Mouse (Mus musculus): ENCODE measurements around the gene Slc25a44. TPM values are rescaled to one million over a fixed set of nuclear protein-coding genes. Genes with fewer than 3 reads are reported as not detected.
A peak's percentile ranks its signal among the peaks of the same experiment; 100 is the strongest.

Slc25a44 gene
- polyA plus RNA-seq, 1 experiment from 2014 or later = 10.6 TPM

DNA sequence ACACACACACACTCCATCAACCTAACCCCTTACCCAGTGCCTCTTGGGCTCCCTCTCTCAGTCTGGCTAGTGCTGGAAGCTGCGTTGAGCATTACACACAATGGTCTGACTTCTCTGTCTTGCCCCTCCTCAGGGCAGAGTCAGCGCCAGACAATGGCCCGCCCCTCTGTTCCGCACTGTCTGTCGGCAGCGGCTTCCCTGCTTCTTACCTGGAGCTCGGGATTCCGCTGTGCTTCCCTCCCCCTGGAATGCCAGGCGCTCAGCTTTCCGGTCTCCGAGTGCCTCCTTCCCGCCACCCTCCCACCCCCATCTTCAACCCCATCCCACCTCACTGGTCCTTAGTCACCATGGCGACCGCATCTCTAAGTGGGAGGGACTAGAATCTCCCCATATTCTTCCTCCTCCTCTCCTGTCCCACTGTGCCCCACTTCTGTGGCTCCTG is 33.9 kb upstream of the Slc25a44 start:
- no peak overlapping the region for H3K9ac ChIP-seq
- H3K4me2 ChIP-seq = no peak overlapping the region
- peaks cover 66% of the 10 kb centered on the region for H3K27me3 ChIP-seq
- H3K27ac ChIP-seq (replicated peaks) = no peak overlapping the region
- 4% methylated on average over 14 of the region's 14 CpGs for WGBS (ENCODE audit: insufficient replicate concordance)
- ATAC-seq (ENCODE audit: insufficient read depth) = no peak
- no peaks in the 10 kb centered on the region for H3K9me3 ChIP-seq (replicated peaks)
- no peaks in the 10 kb centered on the region for H3K36me3 ChIP-seq (replicated peaks)
- no peak overlapping the region for H3K4me3 ChIP-seq (replicated peaks)
- peaks cover 33% of the 10 kb centered on the region for H3K4me1 ChIP-seq (replicated peaks)

GRCm38 (mm10) chr3:88456746-88457532 is 32.0 kb upstream of the Slc25a44 start:
- 52% methylated on average over 7 of the region's 7 CpGs for WGBS (ENCODE audit: insufficient replicate concordance)
- H3K36me3 ChIP-seq (replicated peaks) = no peaks in the 10 kb centered on the region
- ATAC-seq (ENCODE audit: insufficient read depth) = no peak
- H3K27ac ChIP-seq (replicated peaks) = 0 out of 2 replicates have a peak overlapping the region, but pooled peaks have one; percentile 38
- no peak overlapping the region for H3K9ac ChIP-seq
- H3K9me3 ChIP-seq (replicated peaks) = no peaks in the 10 kb centered on the region
- peaks cover 43% of the 10 kb centered on the region for H3K4me1 ChIP-seq (replicated peaks)
- no peak overlapping the region for H3K4me2 ChIP-seq
- no peak overlapping the region for H3K4me3 ChIP-seq (replicated peaks)
- peaks cover 79% of the 10 kb centered on the region for H3K27me3 ChIP-seq

DNA sequence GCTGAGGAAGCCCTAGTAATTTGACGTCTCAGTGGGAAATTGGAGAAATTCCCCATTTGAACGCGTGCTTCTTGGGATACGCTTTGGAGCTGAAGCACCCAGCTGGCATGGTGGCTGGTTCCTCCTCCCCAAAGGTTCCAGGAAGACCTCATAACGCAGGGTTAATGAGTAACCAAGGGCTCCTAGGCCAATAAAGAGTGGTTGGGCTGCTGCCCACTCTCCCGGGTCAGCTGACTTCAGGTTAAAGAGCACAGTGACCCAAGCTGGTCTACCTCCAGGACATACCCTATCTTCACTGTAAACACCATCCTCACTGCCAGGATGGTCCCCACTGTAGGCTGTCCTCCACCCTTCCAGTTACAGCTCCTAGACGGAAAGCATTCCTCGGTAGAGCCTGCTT is 31.4 kb upstream of the Slc25a44 start:
- 60% methylated on average over 8 of the region's 8 CpGs for WGBS (ENCODE audit: insufficient replicate concordance)
- no peaks in the 10 kb centered on the region for H3K9me3 ChIP-seq (replicated peaks)
- peaks cover 77% of the 10 kb centered on the region for H3K27me3 ChIP-seq
- peaks cover 43% of the 10 kb centered on the region for H3K4me1 ChIP-seq (replicated peaks)
- H3K36me3 ChIP-seq (replicated peaks) = no peaks in the 10 kb centered on the region; the same call in 1 of the 2 replicates
- H3K27ac ChIP-seq (replicated peaks) = peak overlapping the region; percentile 70
- H3K4me2 ChIP-seq = peak overlapping the region; percentile 53
- H3K9ac ChIP-seq = 0 out of 2 replicates have a peak overlapping the region, but pooled peaks have one; percentile 4
- peak overlapping the region; percentile 38 for H3K4me3 ChIP-seq (replicated peaks)
- ATAC-seq (ENCODE audit: insufficient read depth) = peak; percentile 60

- Histone ChIP-seq H3K4me2 (peak overlapping the region; percentile 53), H3K27me3 (peaks cover 77% of the 10 kb centered on the region), H3K36me3 (replicated peaks) (no peaks in the 10 kb centered on the region; the same call in 1 of the 2 replicates), H3K9ac (0 out of 2 replicates have a peak overlapping the region, but pooled peaks have one; percentile 4), H3K27ac (replicated peaks) (peak overlapping the region; percentile 70), H3K9me3 (replicated peaks) (no peaks in the 10 kb centered on the region), H3K4me1 (replicated peaks) (peaks cover 43% of the 10 kb centered on the region), H3K4me3 (replicated peaks) (peak overlapping the region; percentile 38)
- 59% methylated on average over 18 of the region's 18 CpGs for WGBS (ENCODE audit: insufficient replicate concordance)
- 0 out of 2 replicates have a peak, but pooled peaks have one; percentile 25 for ATAC-seq (ENCODE audit: insufficient read depth)
These were observed 30.8 kb upstream of the Slc25a44 start for GRCm38 (mm10) chr3:88455588-88456264.

- H3K4me1 ChIP-seq (replicated peaks) = peaks cover 43% of the 10 kb centered on the region
- H3K9me3 ChIP-seq (replicated peaks) = no peaks in the 10 kb centered on the region
- peak overlapping the region; percentile 38 for H3K4me3 ChIP-seq (replicated peaks)
- ATAC-seq (ENCODE audit: insufficient read depth) = peak; percentile 17
- H3K36me3 ChIP-seq (replicated peaks) = no peaks in the 10 kb centered on the region; the same call in 1 of the 2 replicates
- H3K27me3 ChIP-seq = peaks cover 77% of the 10 kb centered on the region
- H3K4me2 ChIP-seq = peak overlapping the region; percentile 53
- H3K27ac ChIP-seq (replicated peaks) = peak overlapping the region; percentile 70
- WGBS (ENCODE audit: insufficient replicate concordance) = 32% methylated on average over 9 of the region's 9 CpGs
- H3K9ac ChIP-seq = no peak overlapping the region
These were observed 30.0 kb upstream of the Slc25a44 start for GRCm38 (mm10) chr3:88454762-88455587.

- ATAC-seq (ENCODE audit: insufficient read depth) = no peak
- Histone ChIP-seq H3K4me2 (peak overlapping the region; percentile 53; the same call in 1 of the 2 replicates), H3K36me3 (replicated peaks) (no peaks in the 10 kb centered on the region; the same call in 1 of the 2 replicates), H3K9me3 (replicated peaks) (no peaks in the 10 kb centered on the region), H3K27me3 (peaks cover 79% of the 10 kb centered on the region), H3K4me3 (replicated peaks) (no peak overlapping the region), H3K9ac (no peak overlapping the region), H3K4me1 (replicated peaks) (peaks cover 48% of the 10 kb centered on the region), H3K27ac (replicated peaks) (no peak overlapping the region; the same call in 1 of the 2 replicates)
- 40% methylated on average over 8 of the region's 8 CpGs for WGBS (ENCODE audit: insufficient replicate concordance)
These were observed 29.0 kb upstream of the Slc25a44 start for GRCm38 (mm10) chr3:88453986-88454385.

GRCm38 (mm10) chr3:88453369-88453768 is 28.4 kb upstream of the Slc25a44 start:
- no peak overlapping the region for H3K4me3 ChIP-seq (replicated peaks)
- 18% methylated on average over 8 of the region's 8 CpGs for WGBS (ENCODE audit: insufficient replicate concordance)
- no peak for ATAC-seq (ENCODE audit: insufficient read depth)
- no peak overlapping the region for H3K27ac ChIP-seq (replicated peaks)
- peaks cover 76% of the 10 kb centered on the region for H3K27me3 ChIP-seq
- H3K9ac ChIP-seq = no peak overlapping the region
- no peak overlapping the region for H3K4me2 ChIP-seq
- peaks cover 46% of the 10 kb centered on the region for H3K4me1 ChIP-seq (replicated peaks)
- no peaks in the 10 kb centered on the region; the same call in 1 of the 2 replicates for H3K36me3 ChIP-seq (replicated peaks)
- no peaks in the 10 kb centered on the region for H3K9me3 ChIP-seq (replicated peaks)

- WGBS (ENCODE audit: insufficient replicate concordance) = 73% methylated on average over 6 of the region's 6 CpGs
- no peak overlapping the region for H3K4me2 ChIP-seq
- peaks cover 71% of the 10 kb centered on the region for H3K27me3 ChIP-seq
- H3K9me3 ChIP-seq (replicated peaks) = no peaks in the 10 kb centered on the region
- H3K36me3 ChIP-seq (replicated peaks) = peaks cover 2% of the 10 kb centered on the region; the same call in 1 of the 2 replicates
- no peak for ATAC-seq (ENCODE audit: insufficient read depth)
- H3K27ac ChIP-seq (replicated peaks) = no peak overlapping the region
- no peak overlapping the region for H3K9ac ChIP-seq
- no peak overlapping the region for H3K4me3 ChIP-seq (replicated peaks)
- peaks cover 52% of the 10 kb centered on the region for H3K4me1 ChIP-seq (replicated peaks)
These were observed 27.8 kb upstream of the Slc25a44 start for GRCm38 (mm10) chr3:88452716-88453115.

DNA sequence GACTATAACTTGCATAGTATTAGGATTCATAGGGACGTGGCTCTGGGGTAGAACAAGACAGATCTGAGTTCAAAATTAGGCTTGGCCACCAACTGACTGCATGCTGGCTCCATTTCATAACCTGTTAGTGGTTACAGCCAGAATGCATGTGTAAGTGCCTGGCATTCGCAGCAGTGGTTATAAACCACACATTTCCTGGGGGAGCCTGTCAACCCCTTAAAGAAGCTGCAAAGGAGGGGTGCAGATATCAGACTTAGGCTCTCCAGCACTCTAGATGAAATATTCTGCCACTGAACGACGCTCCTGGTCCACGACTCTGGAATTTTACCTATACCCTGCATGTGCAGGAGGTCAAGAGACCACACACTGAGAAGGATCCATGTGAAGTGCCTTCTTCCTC is 27.3 kb upstream of the Slc25a44 start:
- Histone ChIP-seq H3K27ac (replicated peaks) (no peak overlapping the region), H3K36me3 (replicated peaks) (peaks cover 3% of the 10 kb centered on the region; the same call in 1 of the 2 replicates), H3K4me1 (replicated peaks) (peaks cover 50% of the 10 kb centered on the region), H3K4me3 (replicated peaks) (no peak overlapping the region), H3K4me2 (no peak overlapping the region), H3K9me3 (replicated peaks) (no peaks in the 10 kb centered on the region), H3K9ac (no peak overlapping the region), H3K27me3 (peaks cover 67% of the 10 kb centered on the region)
- 48% methylated on average over 5 of the region's 5 CpGs for WGBS (ENCODE audit: insufficient replicate concordance)
- ATAC-seq (ENCODE audit: insufficient read depth) = no peak

DNA sequence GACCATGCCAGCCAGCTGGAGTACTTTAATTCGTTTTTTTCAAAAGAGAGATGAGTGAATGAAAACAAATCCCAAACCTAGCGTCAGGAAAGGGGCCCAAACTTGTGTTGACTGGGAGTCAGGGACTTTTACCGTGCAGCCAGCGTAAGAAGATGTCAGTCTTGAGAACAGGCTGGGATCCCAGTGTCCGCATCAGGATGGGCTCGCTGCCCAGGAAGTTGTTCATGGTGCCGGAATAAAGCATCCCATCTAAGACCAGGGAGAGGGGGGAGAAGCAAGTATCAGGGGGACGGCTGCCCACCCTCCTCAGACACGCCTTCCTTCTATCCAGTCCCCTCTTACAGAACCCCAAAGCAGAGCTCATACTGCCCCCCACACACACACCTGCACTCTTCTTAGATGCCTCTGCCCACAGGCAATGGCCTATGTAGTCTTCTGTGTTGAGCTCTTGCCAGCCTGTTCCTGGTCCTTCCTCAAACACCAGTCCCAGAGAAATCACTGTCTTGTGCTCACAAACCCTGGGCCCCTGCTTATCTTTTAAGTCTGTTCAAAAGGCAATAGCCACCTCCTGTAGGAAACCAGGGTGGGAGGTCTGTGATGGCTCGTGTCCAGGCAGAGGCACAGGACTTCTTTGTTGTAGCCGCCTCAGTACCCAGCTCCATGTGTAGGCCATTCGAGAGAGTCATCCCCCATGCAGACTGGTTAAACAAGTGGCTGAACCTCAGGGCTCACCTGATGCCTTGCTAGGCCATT is 25.6 kb upstream of the Slc25a44 start:
- no peak for ATAC-seq (ENCODE audit: insufficient read depth)
- H3K4me2 ChIP-seq = no peak overlapping the region
- H3K9ac ChIP-seq = no peak overlapping the region
- H3K4me3 ChIP-seq (replicated peaks) = no peak overlapping the region
- no peaks in the 10 kb centered on the region for H3K9me3 ChIP-seq (replicated peaks)
- H3K36me3 ChIP-seq (replicated peaks) = peaks cover 9% of the 10 kb centered on the region
- WGBS (ENCODE audit: insufficient replicate concordance) = 61% methylated on average over 12 of the region's 12 CpGs
- H3K4me1 ChIP-seq (replicated peaks) = peaks cover 42% of the 10 kb centered on the region
- H3K27ac ChIP-seq (replicated peaks) = no peak overlapping the region
- H3K27me3 ChIP-seq = peaks cover 61% of the 10 kb centered on the region
